Mouse (Mus musculus) myocyte (in vitro differentiated cells): Measurements from ENCODE around the gene Amh. TPM values are rescaled to one million over a fixed set of nuclear protein-coding genes. Genes with fewer than 3 reads are reported as not detected.

Experiments used
- H3K27me3 ChIP-seq: one replicate; pipeline ENCODE4 v1.6.1; 2011; ENCODE audit not compliant: control insufficient read depth, insufficient read depth, insufficient read length
- H3K36me3 ChIP-seq: one replicate; pipeline ENCODE4 v1.6.1; 2011; ENCODE audit not compliant: control insufficient read depth, insufficient read depth
- H3K4me2 ChIP-seq: one replicate; pipeline ENCODE4 v1.6.1; 2011; ENCODE audit warnings: low read depth, control low read depth
- H3K4me3 ChIP-seq: one replicate; pipeline ENCODE4 v1.5.1; 2011; ENCODE audit warnings: mild to moderate bottlenecking, control low read depth, moderate library complexity
- H3K79me2 ChIP-seq: one replicate; pipeline ENCODE4 v1.6.1; 2011; ENCODE audit not compliant: control insufficient read depth, insufficient read depth
- H3ac ChIP-seq: one replicate; pipeline ENCODE4 v1.6.1; 2011; ENCODE audit not compliant: control insufficient read depth, insufficient read length
- TCF3 ChIP-seq: IDR thresholded peaks from one replicate; pipeline ENCODE4 v1.6.1; 2011; ENCODE audit warnings: low read depth, control low read depth; ENCODE audit not compliant: insufficient read length
- USF1 ChIP-seq: IDR thresholded peaks from one replicate; pipeline ENCODE4 v1.6.1; 2011; ENCODE audit warnings: low read depth, mild to moderate bottlenecking, control low read depth, moderate library complexity
- polyA plus RNA-seq: library from polyadenylated mRNA; unstranded; fragments of >200 nt; fragmentation: generic; extraction: Trizol; gene quantifications from one replicate; pipeline ENCODE4 v1.2.1, GENCODE M21; 2012; ENCODE audit warnings: missing spikeins

Gene Amh
- polyA plus RNA-seq, 1 experiment: 0.76 TPM

DNA sequence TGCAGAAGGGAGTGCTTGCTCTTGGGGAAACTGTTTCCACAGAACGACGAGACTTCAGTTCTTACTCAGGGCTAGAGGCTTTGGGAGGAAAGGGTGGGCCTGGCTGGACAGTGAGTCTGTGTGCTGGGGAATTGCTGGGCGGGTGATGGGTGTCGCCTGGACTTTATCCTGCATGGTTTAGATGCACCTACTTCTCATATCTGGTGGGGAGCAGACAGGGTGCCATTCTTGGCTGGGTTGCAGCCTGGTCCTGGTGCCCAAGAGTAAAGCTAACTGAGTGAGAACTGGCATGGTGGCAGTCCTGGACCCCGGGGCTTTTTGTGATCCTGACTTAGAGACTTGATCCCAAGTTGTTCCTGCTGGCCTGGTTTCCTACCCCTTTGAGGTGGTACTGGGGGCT, 51.9 kb downstream of the Amh start:
- Histone ChIP-seq H3K79me2 (peaks cover 24% of the 10 kb centered on the region), H3K36me3 (no peaks in the 10 kb centered on the region), H3K27me3 (no peaks in the 10 kb centered on the region), H3ac (no peak overlapping the region), H3K4me3 (no peak overlapping the region), H3K4me2 (peak overlapping the region; percentile 93)
- TF ChIP-seq TCF3: no peak
- no peak for TF ChIP-seq USF1

Other genes starting within 250 kb of the Amh start
- gene Rexo1, start 243.7 kb upstream of the Amh start, polyA plus RNA-seq: 18.8 TPM
- 16.0 TPM for gene Klf16, start 227.9 kb upstream of the Amh start, polyA plus RNA-seq
- 111 TPM for gene Abhd17a, start 214.9 kb upstream of the Amh start, polyA plus RNA-seq
- 141 TPM for gene Scamp4, start 202.4 kb upstream of the Amh start, polyA plus RNA-seq
- 5.7 TPM for gene Adat3, start 202.4 kb upstream of the Amh start, polyA plus RNA-seq
- gene Gm49322, start 199.2 kb upstream of the Amh start, polyA plus RNA-seq: 1.0 TPM
- gene Csnk1g2, start 182.4 kb upstream of the Amh start, polyA plus RNA-seq: 178 TPM
- gene Btbd2, start 148.2 kb upstream of the Amh start, polyA plus RNA-seq: 55.9 TPM
- 119 TPM for gene Mknk2, start 127.1 kb upstream of the Amh start, polyA plus RNA-seq
- gene Mob3a, start 103.3 kb upstream of the Amh start, polyA plus RNA-seq: 25.1 TPM
- gene Izumo4, start 103.1 kb upstream of the Amh start, polyA plus RNA-seq: 1.9 TPM
- 68.0 TPM for gene Ap3d1, start 63.0 kb upstream of the Amh start, polyA plus RNA-seq
- gene Dot1l, start 50.0 kb upstream of the Amh start, polyA plus RNA-seq: 20.6 TPM
- gene Sf3a2, start 7.0 kb upstream of the Amh start, polyA plus RNA-seq: 93.1 TPM
- gene Plekhj1, start 6.6 kb upstream of the Amh start, polyA plus RNA-seq: 69.6 TPM
- gene Jsrp1, start 8.3 kb downstream of the Amh start, polyA plus RNA-seq: 343 TPM
- gene Oaz1, start 21.4 kb downstream of the Amh start, polyA plus RNA-seq: 1,349 TPM
- 0.05 TPM for gene Lingo3, start 38.8 kb downstream of the Amh start, polyA plus RNA-seq
- gene Lsm7, start 50.0 kb downstream of the Amh start, polyA plus RNA-seq: 150 TPM
- 31.0 TPM for gene Sppl2b, start 50.0 kb downstream of the Amh start, polyA plus RNA-seq
- 0.05 TPM for gene Tmprss9, start 66.6 kb downstream of the Amh start, polyA plus RNA-seq
- 225 TPM for gene Timm13, start 95.7 kb downstream of the Amh start, polyA plus RNA-seq
- gene Lmnb2, start 113.0 kb downstream of the Amh start, polyA plus RNA-seq: 65.2 TPM
- 52.2 TPM for gene Gadd45b, start 124.8 kb downstream of the Amh start, polyA plus RNA-seq
- 0.47 TPM for gene Gng7, start 209.7 kb downstream of the Amh start, polyA plus RNA-seq
- 0.42 TPM for gene Diras1, start 220.4 kb downstream of the Amh start, polyA plus RNA-seq
- 21.8 TPM for gene Slc39a3, start 232.2 kb downstream of the Amh start, polyA plus RNA-seq